Mouse (Mus musculus): ENCODE measurements around the gene Fosl1.
A peak's percentile ranks its signal among the peaks of the same experiment; 100 is the strongest.

The Fosl1 gene

DNA sequence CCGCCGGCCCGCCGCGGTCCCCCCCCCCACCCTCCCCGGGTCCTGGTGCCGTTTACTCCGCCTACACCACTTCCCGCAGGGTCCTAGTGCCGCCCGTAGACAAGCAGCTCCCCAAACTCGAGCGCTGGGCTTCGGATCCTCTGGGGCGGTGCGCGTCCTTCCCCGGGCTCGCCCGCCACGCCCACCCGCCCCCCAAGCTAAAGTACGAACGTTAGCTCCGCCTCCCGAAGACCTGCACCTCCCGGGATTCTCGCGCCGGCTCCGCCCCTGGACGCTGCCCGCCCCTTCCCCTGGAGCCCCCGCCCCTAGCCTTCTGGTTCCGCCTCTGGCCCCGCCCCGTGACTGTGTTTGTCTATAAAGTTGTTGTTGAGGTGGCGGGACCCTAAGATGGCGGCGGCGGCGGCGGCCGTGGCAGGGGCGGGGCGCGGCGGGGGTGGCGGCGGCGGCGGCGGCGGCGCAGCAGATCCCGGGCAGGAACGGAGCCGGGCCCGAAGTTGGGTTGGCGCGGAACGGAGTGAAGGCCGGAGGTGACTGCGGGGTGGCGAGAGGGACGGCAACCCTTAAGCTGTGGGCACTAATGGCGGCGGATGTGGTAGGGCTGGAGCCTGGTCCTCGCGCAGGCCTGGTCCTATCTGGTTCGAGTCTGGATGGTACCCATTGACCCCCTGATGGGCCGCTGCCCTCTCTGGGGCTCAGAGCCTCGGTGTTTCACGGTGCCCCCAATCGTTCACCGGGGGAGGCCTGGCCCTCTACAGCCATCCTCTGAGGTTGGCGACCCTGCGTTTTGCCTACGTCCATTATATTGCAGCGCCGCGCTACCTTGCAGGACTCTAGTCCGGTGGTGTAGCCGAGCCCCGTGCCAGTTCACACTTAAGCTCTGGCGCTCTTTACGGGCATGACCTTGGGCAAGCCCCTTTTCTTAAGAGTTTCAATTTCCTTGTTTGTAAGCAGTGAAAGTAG, 22.3 kb upstream of the Fosl1 start, which contains the start of the genes Drap1 and AI837181:
Drap1 (minus strand) TSS at position 198 of the 960 bp plus-strand sequence.
AI837181 (plus strand) TSS at position 363 of the 960 bp plus-strand sequence.
- peak; percentile 90 for DNase-seq

DNA sequence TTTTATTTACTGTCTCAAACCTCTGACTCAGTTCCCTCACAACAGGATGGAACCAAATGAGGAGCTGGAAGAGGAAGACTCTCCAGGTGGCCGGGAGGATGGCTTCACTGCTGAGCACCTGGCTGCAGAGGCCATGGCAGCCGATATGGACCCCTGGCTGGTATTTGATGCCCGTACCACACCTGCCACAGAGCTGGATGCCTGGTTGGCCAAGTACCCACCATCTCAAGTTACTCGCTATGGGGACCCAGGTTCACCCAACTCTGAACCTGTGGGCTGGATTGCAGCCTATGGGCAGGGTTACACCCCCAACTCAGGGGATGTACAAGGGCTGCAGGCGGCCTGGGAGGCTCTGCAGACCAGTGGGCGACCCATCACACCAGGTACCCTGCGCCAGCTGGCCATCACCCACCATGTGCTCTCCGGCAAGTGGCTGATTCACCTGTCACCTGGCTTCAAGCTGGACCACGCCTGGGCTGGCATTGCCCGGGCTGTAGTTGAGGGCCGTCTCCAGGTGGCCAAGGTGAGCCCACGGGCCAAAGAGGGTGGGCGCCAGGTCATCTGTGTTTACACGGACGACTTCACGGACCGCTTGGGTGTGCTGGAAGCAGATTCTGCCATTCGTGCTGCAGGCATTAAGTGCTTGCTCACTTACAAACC, 21.3 kb upstream of the Fosl1 start:
- DNase-seq = peak; percentile 27

DNA sequence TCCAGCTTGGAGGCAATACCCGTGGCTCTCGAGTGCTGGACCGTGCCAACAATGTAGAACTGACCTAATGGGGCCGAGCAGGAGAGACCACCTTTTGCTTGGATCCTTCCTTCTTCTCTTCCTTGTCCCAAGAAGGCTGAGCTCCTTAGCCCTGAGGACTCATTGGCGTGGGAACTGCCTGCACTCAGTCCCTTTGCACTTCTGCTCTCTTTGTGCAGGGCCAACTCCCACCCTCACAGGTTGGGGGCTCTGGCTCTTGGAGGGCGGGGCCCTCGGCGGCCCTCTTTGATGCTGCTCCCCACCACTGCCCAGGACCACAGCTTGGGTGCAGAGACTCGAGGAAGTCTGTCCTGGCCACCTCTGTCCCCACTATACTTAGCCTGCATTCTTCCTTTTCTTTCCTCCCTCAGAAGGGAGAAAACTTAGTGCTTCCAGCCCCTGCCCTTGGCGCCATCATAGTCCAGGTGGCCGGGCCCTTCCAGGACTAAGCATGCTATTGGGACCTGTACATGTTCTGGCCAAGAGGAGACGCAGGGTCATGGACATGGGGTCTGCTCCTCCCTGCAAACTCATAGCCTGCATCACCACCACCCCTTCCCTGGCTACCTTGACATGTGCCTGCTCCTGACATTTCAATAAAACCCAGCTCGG, 20.6 kb upstream of the Fosl1 start:
- peak; percentile 26 for DNase-seq

DNA sequence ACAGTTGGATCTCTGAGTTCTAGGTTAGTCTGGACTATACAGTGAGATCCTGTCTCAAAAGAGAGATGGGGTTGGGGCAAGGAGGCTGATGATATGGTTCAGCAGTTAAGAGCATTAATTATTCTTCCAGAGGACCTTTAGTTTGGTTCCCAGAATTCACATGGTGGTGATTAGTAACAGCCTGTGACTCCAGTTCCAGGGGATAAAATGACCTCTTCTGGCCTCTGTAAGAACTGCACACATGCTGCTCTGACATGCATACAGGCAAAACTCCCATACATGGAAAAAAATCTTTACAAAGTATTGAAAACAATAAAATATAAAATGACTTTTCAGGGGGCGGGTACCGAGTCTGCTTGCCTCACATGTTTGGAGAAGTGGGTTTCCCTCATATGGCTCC, 19.3 kb upstream of the Fosl1 start:
- peak; percentile 76 for DNase-seq

DNA sequence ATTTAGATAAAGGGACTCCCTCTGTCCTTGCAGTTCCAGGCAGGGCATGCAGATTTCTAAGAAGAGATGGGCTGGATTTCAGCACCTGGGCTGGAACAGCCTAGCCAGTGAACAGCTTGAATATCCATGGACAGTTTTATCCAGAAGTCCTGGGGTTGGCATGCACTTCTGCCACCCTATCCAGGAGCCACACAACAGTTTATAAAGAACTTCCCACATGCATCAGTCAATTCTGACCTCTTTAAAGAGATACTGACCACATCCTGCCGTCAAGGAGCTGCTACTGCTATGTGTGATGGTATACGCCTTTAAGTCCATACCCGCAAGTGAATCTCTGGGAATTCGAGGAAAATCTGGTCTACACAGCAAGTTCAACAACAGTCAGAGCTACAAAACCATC, 18.1 kb upstream of the Fosl1 start:
- DNase-seq = no peak

DNA sequence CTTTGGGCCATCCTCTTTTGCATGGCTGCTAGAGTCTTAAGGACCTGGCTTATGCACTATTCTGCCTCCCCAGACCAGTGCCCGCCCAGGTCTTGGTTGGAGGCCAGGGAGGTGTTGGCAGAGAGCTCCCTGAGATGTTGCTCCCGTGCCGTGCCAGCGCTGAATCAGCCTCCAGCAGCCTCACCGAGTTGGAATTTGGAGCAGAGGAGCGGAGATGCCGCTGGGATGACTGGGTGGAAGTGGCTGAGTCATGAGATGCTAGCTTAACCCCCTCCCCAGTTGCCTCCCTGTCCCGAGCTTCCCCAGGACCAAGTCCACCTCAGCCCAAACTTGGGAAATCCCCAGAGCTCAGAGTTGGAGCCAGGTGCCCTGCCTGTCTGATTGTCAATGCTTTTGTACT, 17.5 kb upstream of the Fosl1 start:
- peak; percentile 88 for DNase-seq

DNA sequence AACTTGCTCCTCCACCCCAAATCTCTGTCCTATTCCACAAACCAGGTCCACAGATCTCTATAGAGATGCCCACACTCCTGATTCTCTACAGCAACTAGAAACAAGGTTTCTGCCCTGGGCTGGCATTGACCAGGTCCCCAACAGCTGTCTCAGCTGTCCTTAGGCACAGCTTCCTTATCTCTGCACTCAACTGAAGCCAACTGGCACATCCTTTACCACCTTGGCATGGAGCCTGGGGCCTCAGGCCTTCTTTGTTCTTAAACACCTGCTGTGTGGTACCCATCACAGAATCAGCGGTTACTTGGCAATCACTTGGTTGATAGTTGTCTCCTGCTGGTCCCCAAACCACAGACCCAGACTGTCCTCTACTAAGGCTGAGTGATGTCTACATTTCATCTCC, 16.9 kb upstream of the Fosl1 start:
- peak; percentile 13 for DNase-seq

DNA sequence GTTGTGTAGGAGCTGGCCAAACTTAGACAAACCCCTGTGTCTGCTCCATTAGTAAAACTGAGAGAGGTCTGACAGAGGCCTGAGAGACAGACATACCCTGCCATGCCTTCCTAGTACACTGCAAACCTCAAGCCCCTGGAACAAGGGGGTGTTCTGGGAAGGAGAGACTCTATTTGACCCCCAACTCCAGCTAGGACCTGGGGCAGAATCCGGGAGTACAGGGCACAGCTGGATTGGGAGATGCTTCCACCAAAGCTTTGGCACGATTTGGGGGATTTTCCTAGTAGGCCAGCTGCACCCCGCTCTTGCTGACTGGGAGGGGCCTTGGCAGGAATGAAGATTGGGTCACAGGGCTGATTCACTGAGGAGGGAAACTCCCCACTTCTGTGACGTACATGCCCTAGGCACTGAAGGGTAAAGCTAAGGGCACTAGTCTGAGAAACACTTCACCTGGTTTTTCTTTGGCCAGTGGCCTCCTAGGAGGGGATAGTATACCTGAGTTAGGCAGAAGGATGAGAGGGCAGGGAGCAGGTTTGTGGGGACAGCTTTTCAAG, 15.4 kb upstream of the Fosl1 start:
- peak; percentile 13 for DNase-seq

DNA sequence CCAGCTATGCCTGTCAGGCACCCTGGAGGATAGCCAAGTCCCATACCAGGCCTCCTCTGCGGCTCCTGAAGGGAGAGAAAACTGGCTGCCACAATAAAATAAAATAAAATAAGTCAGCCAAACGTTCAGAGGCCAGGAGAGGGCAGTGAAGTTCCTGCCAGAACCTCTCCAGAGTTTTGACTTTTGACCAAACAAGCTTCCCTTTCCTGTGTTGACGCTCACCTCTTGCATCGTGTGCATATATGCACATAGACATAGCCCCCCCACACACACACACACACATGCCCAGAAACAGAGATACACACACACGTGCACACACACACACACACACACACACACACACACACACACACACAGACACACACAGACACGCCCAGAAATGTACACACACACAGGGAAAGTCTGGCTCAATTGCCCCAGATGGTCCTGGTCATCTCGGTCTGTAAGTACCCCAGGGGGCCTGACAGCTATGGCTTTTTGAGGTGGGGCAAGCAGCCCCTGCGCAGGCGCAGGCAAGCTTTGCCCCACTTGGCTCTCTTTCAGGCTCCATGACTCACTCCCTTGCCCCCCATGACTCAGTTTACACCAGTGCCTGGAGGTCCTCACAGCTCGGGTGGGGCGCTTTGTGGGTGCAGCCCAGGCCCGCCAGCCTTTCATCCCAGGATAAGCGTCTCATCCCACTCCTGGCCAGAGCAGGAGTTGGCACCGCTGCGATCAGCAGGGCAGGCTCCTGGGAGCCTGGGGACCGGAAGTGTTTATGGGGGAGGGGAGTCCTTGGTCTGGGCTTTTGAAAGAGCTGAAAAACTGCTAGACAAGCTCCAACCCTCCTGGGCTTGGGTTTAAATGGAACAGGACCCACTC, 14.1 kb upstream of the Fosl1 start:
- peak; percentile 81 for DNase-seq

DNA sequence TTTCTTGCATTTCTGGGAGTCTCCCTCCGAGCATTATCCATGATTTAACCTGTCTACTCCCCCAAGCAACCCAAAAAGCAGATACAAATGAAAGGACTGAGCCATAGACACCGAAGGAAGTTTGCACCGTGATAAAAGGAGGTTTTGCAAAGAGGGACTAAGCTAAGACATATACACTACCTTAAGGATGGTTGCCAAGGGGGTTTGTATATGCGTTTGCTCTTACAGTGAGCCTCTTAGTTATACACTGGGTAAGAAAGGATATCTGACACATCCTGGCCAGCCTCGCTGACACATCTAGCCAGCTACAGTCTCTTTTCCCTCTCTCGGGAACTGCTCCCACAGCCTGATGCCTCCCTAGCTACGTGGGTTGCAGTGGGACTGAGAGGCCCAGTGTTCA, 13.4 kb upstream of the Fosl1 start:
- no peak for DNase-seq

DNA sequence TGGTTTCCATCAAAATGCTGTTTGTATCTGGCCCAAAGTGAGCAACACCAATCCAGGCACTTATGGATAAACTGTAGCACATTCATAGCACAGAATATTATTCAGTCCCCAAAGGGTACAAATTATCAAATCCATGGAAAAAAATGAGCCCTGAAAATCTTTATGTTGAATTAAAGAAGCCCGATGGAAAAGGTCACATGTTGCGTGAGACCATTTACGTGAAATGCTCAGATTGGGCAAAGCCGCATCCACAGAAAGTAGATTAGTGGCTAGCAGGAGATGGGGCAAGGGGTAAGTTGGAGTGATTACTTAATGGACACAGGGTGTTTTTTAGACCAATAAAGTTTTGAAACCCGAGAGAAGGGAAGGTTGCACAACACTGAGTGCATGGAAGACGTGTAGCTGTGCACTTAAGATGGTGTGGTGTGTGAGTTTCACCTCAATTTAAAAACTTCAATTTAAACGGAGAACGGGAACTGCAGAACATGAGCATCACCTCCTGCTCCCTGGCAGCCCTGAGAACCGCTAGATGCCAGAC, 2.9 kb upstream of the Fosl1 start:
- no peak for DNase-seq

DNA sequence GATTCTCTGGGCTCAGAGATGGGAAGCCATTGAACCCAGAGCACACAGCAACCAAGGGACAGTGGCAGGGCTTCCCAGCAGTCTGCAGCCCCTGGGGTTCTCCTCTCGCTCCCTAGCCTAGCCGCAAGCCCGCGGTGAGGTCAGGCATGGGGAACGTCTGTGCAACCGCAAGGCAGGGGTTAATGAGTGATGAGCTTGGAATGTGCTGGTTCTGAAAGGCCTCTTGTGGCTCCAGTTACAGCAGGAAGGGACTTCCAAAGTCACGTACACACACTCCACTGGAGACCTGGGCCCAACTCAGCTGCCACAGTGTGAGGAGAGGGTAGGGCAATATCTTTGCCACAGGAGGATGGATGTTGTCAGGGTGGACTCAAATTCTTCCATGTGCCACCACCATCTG, 2.4 kb upstream of the Fosl1 start:
- peak; percentile 69 for DNase-seq

DNA sequence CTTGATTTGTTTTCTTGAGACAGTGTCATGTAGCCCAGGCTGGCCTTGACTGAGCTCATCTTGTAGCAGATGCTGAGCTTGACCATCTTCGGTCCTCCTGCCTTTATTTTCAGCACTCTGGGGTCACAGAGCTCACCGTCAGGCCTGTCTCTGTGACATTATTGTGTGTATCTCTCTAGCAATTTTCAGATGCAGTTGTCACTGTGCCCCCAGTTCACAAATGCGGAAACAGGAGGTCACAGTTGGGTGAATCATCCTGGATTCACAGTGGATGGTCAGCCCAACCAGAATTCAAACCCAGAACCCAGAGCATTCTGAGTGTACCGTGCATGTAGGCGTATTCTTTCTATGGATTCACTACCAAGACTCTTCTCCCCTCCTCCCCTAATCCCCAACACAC, 1.6 kb upstream of the Fosl1 start:
- no peak for DNase-seq

DNA sequence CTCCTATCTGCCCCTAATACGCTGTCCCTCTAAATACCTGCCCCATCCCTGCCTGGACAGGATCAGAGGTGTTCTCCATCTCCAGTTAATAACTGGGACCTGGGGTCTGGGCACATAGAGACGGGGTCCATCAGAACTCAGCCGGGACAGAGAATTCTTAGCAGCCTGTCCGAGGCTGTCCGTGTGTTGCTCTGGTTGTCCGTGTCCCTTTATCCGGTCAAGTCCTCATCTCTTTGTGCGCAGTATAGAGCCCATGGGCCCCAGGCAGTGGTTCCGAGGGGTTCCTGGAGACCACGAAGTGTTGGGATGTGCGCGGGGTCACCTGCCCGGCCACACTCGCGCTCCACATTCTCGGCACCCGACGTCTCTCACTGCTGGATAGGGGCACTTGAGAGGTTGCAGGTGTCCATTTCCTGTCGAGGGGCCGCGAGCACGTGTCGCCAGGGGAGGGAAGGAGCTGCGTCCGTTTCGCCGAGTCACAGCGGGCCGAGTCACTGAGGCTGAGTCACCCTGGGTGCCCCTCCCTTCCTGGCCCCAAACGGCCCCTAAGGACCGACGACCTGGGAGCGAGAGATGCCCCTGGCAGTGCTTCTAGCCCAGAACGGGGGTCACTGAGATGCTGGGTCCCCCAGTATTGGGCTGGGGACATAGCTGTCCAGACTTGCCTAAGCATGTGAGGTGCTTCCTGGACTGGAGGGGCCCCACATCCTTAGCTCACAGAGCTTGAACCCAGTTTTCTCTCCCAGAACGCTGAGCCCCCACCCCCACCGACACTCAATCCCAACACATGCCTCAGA, 1.2 kb downstream of the Fosl1 start:
- no peak for DNase-seq

DNA sequence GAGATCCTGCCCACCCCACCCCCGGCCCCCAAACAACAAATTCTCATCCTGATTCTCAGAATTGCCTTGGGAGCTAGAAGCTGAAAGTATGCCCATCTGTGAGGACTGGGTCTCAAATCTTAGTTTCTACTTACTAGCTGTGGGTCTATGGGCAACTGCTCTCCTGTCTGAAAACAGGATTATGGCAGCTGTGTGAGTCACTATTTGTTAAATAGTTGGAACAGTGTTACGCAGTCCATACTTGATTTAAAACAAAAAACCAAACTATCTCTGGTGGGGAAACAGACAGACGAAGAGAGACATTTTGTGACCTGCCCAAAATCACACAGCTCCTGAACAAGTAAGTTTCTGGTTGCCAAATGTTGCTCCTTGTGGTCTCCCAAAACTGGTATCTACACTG, 2.3 kb downstream of the Fosl1 start:
- no peak for DNase-seq

DNA sequence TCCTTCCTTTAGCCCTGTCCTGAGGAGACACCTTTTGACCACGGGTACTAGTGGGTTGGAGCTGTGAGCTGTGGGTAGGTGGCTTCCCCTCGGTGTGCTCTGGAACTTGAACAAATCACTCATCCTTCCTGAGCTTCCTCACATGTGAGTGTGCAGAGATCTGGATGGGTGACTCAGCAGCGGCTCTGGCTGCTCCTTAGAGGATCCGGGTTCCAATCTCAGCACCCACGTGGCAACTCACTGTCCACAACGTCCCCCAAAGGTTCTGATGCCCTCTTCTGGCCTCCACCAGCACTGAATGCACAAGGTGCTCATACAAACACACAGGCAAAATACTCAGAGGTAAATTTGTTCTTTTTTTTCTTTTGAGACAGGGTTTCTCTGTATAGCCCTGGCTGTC, 4.4 kb downstream of the Fosl1 start:
- no peak for DNase-seq

DNA sequence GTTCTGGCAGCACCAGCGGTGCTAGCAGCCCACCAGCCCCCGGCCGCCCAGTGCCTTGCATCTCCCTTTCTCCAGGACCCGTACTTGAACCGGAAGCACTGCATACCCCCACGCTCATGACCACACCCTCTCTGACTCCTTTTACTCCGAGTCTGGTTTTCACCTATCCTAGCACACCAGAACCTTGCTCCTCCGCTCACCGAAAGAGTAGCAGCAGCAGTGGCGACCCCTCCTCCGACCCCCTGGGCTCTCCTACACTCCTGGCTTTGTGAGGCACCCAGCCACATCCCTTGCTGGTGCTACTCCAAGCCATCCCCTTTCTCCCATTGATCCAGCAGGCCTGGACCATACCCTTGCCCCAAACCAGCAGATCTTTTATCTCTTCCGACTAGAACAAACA, 7.7 kb downstream of the Fosl1 start:
- DNase-seq = no peak

DNA sequence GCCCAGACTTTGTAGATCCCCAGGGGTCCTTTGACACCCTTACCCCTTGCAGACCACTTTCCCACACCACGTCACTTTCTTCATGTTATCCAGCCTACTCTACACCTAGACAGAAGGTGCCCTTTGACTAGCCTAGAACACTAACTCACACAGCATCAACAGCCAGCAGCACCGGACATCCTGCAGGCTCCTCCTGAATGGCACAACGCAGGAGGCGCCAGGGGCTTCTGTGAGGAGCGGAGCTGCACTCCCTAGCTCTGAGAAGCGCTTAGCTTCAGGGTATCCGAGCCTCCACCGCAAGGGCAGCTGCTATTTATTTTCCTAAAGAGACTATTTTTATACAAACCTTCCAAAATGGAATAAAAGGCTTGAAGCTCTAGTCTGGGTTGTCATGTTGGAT, 8.2 kb downstream of the Fosl1 start:
- DNase-seq = no peak

DNA sequence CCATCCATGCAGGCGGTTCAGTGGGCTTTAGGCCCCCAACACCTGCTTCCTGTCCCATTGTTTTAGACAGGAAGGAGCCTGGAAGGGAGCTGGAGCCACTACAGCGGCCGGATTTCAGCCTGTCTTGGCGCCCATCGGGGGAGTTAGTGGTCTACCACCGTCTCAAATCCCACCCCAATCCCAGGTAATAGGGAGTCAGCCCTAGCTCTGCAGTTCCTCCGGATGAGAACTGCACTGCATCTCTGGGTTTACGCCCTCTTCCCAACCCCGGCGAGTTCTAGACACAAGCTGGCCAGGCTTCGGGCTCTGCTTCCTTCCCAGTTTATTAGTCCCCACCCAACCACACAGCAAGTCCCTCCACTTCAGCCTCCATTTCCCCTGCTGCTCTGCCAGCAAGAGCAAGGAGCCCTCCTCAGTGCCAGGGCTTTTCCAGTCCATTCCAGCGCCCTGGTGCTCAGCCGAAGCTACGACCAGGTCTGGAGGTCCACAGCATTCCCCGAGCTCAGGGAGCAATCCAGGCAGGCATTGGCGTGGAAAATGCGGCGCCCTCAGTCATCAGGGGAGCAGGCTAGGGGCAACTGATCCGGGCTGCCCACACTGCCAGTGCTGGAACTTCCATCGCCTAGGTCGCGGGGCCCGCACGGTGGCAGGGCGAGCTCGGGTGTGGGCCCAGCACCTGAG, 9.0 kb downstream of the Fosl1 start:
- DNase-seq = no peak

DNA sequence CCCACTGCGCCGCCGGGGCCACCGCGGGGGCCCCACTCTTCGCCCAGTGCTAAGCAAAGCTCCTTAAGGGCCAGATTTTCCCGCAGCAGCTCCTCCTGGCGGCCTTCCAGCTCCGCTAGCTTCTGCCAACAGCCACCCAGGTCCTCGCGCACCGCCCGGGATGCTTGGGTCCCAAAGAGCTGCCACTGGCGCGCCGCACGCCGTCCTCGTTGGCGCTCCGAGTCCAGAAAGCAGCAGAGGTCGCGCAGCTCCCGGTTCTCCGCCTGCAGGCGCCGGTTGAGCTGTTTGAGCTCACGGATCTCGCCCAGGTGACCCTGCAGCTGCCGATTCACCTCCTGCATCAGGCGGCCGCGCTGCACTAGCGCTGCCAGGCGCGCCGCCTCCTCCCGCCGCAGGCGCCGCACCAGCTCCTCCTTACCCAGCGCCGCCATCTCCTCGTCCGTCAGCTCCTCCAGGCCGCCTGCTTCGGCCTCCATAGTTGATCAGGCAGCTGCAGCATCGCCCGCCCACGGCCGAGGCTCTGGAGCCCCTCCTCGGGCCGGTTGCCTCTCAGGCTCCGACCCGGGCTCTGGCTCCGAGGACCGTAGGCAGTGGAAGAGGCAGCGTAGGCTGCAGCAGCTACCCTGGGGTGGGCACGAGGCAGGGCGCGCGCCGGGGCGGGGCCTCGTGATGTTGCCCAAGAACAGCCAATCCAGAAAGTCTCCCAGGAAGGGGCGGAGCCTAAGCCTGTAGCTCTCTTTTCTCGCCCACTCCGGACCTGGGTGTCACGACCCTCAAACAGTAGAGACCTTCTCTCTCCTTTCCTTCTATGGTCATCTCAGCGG, 9.8 kb downstream of the Fosl1 start:
- peak; percentile 97 for DNase-seq
